Mouse (Mus musculus): Measurements from ENCODE around the gene Ccm2. TPM values are rescaled to one million over a fixed set of nuclear protein-coding genes. Genes with fewer than 3 reads are reported as not detected.

Ccm2 gene
- polyA plus RNA-seq, 1 experiment from 2014 or later = 36.0 TPM

DNA sequence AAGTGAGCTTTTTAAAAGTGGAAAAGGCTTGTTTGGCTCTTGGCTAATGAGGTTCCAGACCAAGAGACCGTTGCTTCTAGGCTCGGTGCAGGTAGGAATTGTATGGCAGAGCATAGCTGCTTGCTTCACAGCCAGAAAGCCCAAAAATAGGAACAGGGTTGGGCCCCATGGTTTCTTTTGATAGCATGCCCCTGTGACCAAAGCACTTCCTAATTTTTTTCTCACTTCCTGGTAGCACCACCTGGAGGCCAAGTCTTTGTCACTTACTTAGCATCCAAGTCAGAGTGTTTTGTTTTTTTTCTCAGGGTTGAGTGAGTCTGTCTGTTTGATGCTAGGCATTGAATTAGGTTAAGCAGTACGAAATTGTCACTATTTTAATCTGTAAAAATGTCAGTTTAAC lies 40.0 kb downstream of the Ccm2 start:
- peak overlapping the region; percentile 46 for H3K27ac ChIP-seq (ENCODE audit: low read length)
- no peaks in the 10 kb centered on the region for H3K9me3 ChIP-seq (replicated peaks; ENCODE audit: control insufficient read depth, low read length)
- no peak overlapping the region for H3K4me2 ChIP-seq (ENCODE audit: low read depth, low read length)
- peaks cover 13% of the 10 kb centered on the region for H3K36me3 ChIP-seq (ENCODE audit: control insufficient read depth, insufficient read depth)
- no peaks in the 10 kb centered on the region for H3K27me3 ChIP-seq (ENCODE audit: control insufficient read depth, insufficient read depth, low read depth, low read length)
- no peak overlapping the region for H3K4me3 ChIP-seq (ENCODE audit: low read depth, low read length)
- peaks cover 50% of the 10 kb centered on the region for H3K4me1 ChIP-seq (ENCODE audit: control insufficient read depth, low read depth, low read length)
- WGBS (ENCODE audit: insufficient replicate concordance) = 31% methylated on average over 3 of the region's 3 CpGs
- no peak overlapping the region for H3K9ac ChIP-seq (ENCODE audit: low read depth, low read length)
- ATAC-seq (ENCODE audit: low read depth) = no peak

DNA sequence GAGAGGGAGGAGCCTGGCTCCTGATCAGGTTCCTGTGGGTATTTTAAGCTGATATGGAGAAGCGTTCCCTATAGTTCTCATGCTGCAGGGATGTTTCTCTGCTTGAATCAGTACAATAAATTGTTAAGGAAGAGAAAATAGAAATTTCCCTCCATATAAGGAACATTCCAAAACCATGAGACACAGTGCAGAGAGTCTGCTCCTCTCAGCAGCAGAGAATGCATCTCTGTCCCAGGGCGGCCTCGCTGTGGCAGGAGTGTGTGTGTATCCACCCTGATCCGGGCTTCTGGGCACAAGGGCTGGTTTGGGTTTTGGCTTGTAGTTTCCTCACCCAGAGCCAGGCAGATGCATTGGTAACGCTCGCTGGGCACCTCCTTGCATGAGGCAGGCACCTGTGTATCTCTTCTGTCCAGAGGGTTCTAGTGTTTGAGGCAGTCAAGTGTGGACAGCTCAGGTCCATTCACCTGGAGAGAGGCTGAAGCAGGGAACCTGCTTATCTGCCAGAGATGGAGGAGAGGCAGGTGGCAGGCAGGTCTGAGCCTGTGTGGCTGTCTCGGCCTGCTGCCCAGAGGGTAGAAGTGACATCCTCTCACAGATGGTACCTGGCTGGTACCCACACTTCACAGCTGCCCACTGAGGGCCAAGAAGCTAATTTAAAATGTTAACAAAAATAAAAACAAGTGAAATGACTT lies 40.7 kb downstream of the Ccm2 start:
- Histone ChIP-seq H3K4me1 (ENCODE audit: control insufficient read depth, low read depth, low read length) (peaks cover 57% of the 10 kb centered on the region), H3K36me3 (ENCODE audit: control insufficient read depth, insufficient read depth) (peaks cover 17% of the 10 kb centered on the region)

DNA sequence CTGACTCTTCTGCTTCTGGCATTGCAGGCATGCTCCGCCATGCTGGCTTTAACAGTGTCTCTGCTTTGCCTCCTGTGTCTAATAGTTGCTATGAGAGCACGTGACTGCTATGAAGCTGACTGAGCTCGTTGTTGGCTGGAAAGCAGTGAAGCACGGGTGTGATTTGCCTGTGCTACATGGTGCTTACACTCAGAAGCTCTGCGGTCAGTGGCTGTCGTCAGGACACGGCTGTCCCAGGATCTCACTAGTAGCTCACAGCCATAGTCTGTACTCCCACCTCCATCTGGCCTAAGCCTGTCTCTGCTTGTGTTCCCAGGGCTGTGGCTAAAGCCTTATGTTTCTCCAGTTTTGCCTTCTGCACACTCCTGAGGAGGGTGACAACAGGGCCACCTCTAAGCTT lies 41.6 kb downstream of the Ccm2 start:
- peaks cover 26% of the 10 kb centered on the region for H3K36me3 ChIP-seq (ENCODE audit: control insufficient read depth, insufficient read depth)
- peak overlapping the region; percentile 9; the same call in 1 of the 2 replicates for H3K27ac ChIP-seq (ENCODE audit: low read length)
- no peak overlapping the region for H3K4me2 ChIP-seq (ENCODE audit: low read depth, low read length)
- no peak overlapping the region for H3K4me3 ChIP-seq (ENCODE audit: low read depth, low read length)
- ATAC-seq (ENCODE audit: low read depth) = no peak
- H3K4me1 ChIP-seq (ENCODE audit: control insufficient read depth, low read depth, low read length) = peaks cover 60% of the 10 kb centered on the region
- no peaks in the 10 kb centered on the region for H3K27me3 ChIP-seq (ENCODE audit: control insufficient read depth, insufficient read depth, low read depth, low read length)
- no peaks in the 10 kb centered on the region for H3K9me3 ChIP-seq (replicated peaks; ENCODE audit: control insufficient read depth, low read length)
- H3K9ac ChIP-seq (ENCODE audit: low read depth, low read length) = no peak overlapping the region
- 83% methylated on average over 7 of the region's 7 CpGs for WGBS (ENCODE audit: insufficient replicate concordance)

More for the DNA sequence above, 40.7 kb downstream of the Ccm2 start:
- Histone ChIP-seq H3K27me3 (ENCODE audit: control insufficient read depth, insufficient read depth, low read depth, low read length) (no peaks in the 10 kb centered on the region), H3K9ac (ENCODE audit: low read depth, low read length) (no peak overlapping the region), H3K9me3 (replicated peaks; ENCODE audit: control insufficient read depth, low read length) (no peaks in the 10 kb centered on the region), H3K4me3 (ENCODE audit: low read depth, low read length) (no peak overlapping the region), H3K27ac (ENCODE audit: low read length) (peak overlapping the region; percentile 46), H3K4me2 (ENCODE audit: low read depth, low read length) (no peak overlapping the region)
- 82% methylated on average over 7 of the region's 7 CpGs for WGBS (ENCODE audit: insufficient replicate concordance)
- ATAC-seq (ENCODE audit: low read depth) = no peak

DNA sequence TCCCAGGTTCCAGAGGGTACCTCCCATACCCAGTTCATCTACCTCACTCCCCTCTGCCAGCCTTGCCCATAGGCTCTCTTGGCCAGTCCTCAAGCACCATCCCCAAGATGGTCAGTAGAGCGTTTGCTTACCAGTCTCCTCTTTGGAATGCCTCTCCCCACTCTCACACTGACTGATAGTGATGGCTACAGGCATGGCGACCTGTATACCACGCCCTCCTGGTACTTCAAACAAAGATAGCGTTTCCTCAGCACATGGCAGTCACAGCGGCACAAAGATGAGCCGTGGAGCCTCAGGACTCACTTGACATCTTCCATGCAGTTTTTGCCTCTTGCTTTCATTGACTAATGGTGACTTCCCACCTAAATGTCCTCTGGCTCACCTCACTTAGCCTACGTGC lies 43.2 kb downstream of the Ccm2 start:
- Histone ChIP-seq H3K9ac (ENCODE audit: low read depth, low read length) (peak overlapping the region; percentile 39; the same call in 1 of the 2 replicates), H3K27ac (ENCODE audit: low read length) (peak overlapping the region; percentile 88), H3K9me3 (replicated peaks; ENCODE audit: control insufficient read depth, low read length) (no peaks in the 10 kb centered on the region), H3K27me3 (ENCODE audit: control insufficient read depth, insufficient read depth, low read depth, low read length) (no peaks in the 10 kb centered on the region), H3K36me3 (ENCODE audit: control insufficient read depth, insufficient read depth) (peaks cover 41% of the 10 kb centered on the region), H3K4me3 (ENCODE audit: low read depth, low read length) (no peak overlapping the region), H3K4me2 (ENCODE audit: low read depth, low read length) (peak overlapping the region; percentile 40; the same call in 1 of the 2 replicates), H3K4me1 (ENCODE audit: control insufficient read depth, low read depth, low read length) (peaks cover 72% of the 10 kb centered on the region)
- 39% methylated on average over 7 of the region's 7 CpGs for WGBS (ENCODE audit: insufficient replicate concordance)
- peak; percentile 77 for ATAC-seq (ENCODE audit: low read depth)

DNA sequence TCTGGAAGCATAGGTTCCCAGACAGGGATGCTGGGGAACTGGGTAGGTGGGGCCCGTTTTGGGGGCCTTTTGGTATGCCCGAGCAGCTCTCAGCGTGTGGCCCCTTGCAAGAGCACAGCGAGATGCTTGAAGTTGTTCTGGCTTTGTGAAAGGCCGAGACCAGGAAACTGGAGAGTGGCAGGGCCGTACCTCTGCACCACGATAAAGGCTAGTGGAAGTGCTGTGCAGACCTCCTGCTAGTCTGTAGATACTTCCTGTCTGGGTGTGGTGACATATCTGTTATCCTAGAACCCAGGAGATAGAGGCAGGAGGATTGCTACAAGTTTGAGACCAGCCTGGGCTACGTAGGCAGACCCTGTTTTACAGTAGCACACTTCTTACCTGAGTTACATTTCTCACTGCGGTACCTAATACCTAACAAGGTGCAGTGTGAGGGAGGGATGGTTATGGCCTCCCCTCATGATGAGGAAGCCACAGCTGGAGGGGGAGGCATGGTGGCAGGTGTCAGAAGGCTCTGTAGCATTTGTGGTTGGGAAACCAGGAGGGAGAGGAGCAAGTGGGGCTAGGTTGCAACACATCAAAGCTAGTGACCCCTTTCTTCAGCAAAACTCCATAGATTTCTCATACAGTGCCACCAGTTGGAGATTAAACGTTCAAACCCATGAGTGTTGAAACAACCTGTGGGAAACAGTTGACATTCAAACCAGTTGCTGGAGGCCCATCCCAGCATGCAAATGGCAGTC lies 44.4 kb downstream of the Ccm2 start:
- 0 out of 2 replicates have a peak overlapping the region, but pooled peaks have one; percentile 2 for H3K4me3 ChIP-seq (ENCODE audit: low read depth, low read length)
- H3K4me1 ChIP-seq (ENCODE audit: control insufficient read depth, low read depth, low read length) = peaks cover 78% of the 10 kb centered on the region
- no peaks in the 10 kb centered on the region for H3K9me3 ChIP-seq (replicated peaks; ENCODE audit: control insufficient read depth, low read length)
- WGBS (ENCODE audit: insufficient replicate concordance) = 28% methylated on average over 10 of the region's 10 CpGs
- peaks cover 45% of the 10 kb centered on the region for H3K36me3 ChIP-seq (ENCODE audit: control insufficient read depth, insufficient read depth)
- no peaks in the 10 kb centered on the region for H3K27me3 ChIP-seq (ENCODE audit: control insufficient read depth, insufficient read depth, low read depth, low read length)
- peak overlapping the region; percentile 54 for H3K4me2 ChIP-seq (ENCODE audit: low read depth, low read length)
- ATAC-seq (ENCODE audit: low read depth) = peak; percentile 83
- H3K27ac ChIP-seq (ENCODE audit: low read length) = peak overlapping the region; percentile 88
- peak overlapping the region; percentile 36; the same call in 1 of the 2 replicates for H3K9ac ChIP-seq (ENCODE audit: low read depth, low read length)

DNA sequence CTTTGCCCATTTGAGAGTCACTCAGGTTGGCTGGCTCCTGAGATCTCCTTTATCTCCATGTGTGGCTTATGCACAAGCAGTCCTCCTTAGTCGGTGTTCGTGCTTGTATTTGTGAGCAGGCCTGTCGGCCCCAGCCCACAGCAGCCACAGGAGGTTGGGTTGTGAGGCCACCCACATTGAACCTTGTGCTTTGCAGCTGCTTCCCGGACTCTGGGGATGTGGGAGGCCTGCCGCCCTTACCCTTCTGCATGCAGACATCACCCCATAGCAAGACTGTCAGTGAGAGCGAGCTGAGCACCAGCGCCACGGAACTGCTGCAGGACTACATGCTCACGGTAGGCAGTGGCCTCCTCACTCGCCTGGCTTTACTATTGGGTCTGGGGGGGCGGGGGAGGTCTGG lies 46.7 kb downstream of the Ccm2 start:
- Histone ChIP-seq H3K4me1 (ENCODE audit: control insufficient read depth, low read depth, low read length) (peaks cover 67% of the 10 kb centered on the region), H3K9me3 (replicated peaks; ENCODE audit: control insufficient read depth, low read length) (no peaks in the 10 kb centered on the region), H3K27ac (ENCODE audit: low read length) (0 out of 2 replicates have a peak overlapping the region, but pooled peaks have one; percentile 21), H3K36me3 (ENCODE audit: control insufficient read depth, insufficient read depth) (peaks cover 55% of the 10 kb centered on the region), H3K4me3 (ENCODE audit: low read depth, low read length) (no peak overlapping the region), H3K9ac (ENCODE audit: low read depth, low read length) (no peak overlapping the region), H3K27me3 (ENCODE audit: control insufficient read depth, insufficient read depth, low read depth, low read length) (no peaks in the 10 kb centered on the region), H3K4me2 (ENCODE audit: low read depth, low read length) (no peak overlapping the region)
- WGBS (ENCODE audit: insufficient replicate concordance) = 75% methylated on average over 11 of the region's 11 CpGs
- ATAC-seq (ENCODE audit: low read depth) = no peak

DNA sequence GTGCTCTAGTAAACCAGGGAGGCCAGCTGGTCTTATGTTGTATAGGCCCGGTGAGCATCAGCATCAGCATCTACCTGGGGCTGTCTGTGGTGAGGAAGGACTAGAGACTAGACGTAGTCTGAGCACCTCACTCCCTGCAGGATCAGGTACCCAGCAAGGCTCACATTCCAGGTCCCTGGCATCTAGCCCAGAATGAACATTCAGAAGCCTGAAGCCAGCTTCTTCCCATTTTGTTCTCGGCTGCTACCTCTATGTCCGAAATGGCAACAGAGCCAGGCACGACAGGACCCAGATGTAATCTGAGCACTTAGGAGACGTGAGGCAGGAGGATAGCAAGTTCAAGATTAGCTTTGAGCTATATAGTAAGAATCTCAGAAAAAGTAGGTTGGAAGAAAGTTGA lies 48.2 kb downstream of the Ccm2 start:
- Histone ChIP-seq H3K4me1 (ENCODE audit: control insufficient read depth, low read depth, low read length) (peaks cover 69% of the 10 kb centered on the region), H3K27me3 (ENCODE audit: control insufficient read depth, insufficient read depth, low read depth, low read length) (no peaks in the 10 kb centered on the region), H3K36me3 (ENCODE audit: control insufficient read depth, insufficient read depth) (peaks cover 48% of the 10 kb centered on the region), H3K9ac (ENCODE audit: low read depth, low read length) (no peak overlapping the region), H3K4me2 (ENCODE audit: low read depth, low read length) (peak overlapping the region; percentile 40), H3K9me3 (replicated peaks; ENCODE audit: control insufficient read depth, low read length) (no peaks in the 10 kb centered on the region), H3K27ac (ENCODE audit: low read length) (peak overlapping the region; percentile 82), H3K4me3 (ENCODE audit: low read depth, low read length) (0 out of 2 replicates have a peak overlapping the region, but pooled peaks have one; percentile 5)
- WGBS (ENCODE audit: insufficient replicate concordance) = 67% methylated on average over 6 of the region's 6 CpGs
- no peak for ATAC-seq (ENCODE audit: low read depth)

DNA sequence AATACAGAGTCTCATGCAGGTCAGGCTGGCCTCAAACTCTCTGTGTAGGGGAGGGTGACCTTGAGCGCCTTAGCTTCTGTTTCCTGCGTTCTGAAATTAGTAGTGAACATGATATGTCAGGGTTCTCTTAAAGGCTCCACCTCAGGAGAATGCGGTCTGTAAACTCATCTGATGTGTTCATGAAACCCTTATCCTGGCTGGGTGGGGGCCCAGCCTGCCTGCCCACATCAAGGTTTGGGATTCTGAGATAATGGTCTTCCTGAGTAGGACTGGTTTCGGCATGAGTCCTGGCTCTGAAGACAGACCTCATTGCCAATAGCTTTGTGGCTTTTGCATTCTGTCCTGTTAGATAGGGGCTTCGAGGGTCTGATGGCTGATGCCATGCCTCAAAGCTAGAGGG lies 48.7 kb downstream of the Ccm2 start:
- peak; percentile 64 for ATAC-seq (ENCODE audit: low read depth)
- Histone ChIP-seq H3K27ac (ENCODE audit: low read length) (peak overlapping the region; percentile 82), H3K4me1 (ENCODE audit: control insufficient read depth, low read depth, low read length) (peaks cover 69% of the 10 kb centered on the region), H3K9me3 (replicated peaks; ENCODE audit: control insufficient read depth, low read length) (no peaks in the 10 kb centered on the region), H3K9ac (ENCODE audit: low read depth, low read length) (no peak overlapping the region), H3K4me2 (ENCODE audit: low read depth, low read length) (peak overlapping the region; percentile 40), H3K36me3 (ENCODE audit: control insufficient read depth, insufficient read depth) (peaks cover 45% of the 10 kb centered on the region), H3K4me3 (ENCODE audit: low read depth, low read length) (0 out of 2 replicates have a peak overlapping the region, but pooled peaks have one; percentile 5), H3K27me3 (ENCODE audit: control insufficient read depth, insufficient read depth, low read depth, low read length) (no peaks in the 10 kb centered on the region)
- WGBS (ENCODE audit: insufficient replicate concordance) = 25% methylated on average over 5 of the region's 5 CpGs

DNA sequence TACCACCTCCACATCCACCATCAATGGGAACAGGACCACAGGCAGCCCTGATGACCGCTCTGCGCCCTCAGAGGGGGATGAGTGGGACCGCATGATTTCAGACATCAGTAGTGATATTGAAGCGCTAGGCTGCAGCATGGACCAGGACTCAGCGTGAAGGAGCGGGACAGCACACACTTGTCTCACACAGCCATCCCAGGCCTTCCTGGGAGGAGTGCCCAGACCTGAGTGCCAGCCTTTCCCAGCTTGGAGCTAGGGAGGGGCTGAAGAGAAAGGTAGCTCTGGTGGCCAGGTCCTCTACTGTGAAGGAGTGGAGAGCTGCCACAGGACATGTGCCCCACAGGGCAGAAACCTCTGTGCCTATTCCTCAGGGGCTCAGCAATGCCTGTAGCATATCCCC lies 49.5 kb downstream of the Ccm2 start:
- peaks cover 65% of the 10 kb centered on the region for H3K4me1 ChIP-seq (ENCODE audit: control insufficient read depth, low read depth, low read length)
- no peak for ATAC-seq (ENCODE audit: low read depth)
- no peaks in the 10 kb centered on the region for H3K9me3 ChIP-seq (replicated peaks; ENCODE audit: control insufficient read depth, low read length)
- H3K36me3 ChIP-seq (ENCODE audit: control insufficient read depth, insufficient read depth) = peaks cover 42% of the 10 kb centered on the region
- H3K4me3 ChIP-seq (ENCODE audit: low read depth, low read length) = no peak overlapping the region
- no peaks in the 10 kb centered on the region for H3K27me3 ChIP-seq (ENCODE audit: control insufficient read depth, insufficient read depth, low read depth, low read length)
- no peak overlapping the region; the same call in 1 of the 2 replicates for H3K9ac ChIP-seq (ENCODE audit: low read depth, low read length)
- H3K27ac ChIP-seq (ENCODE audit: low read length) = peak overlapping the region; percentile 21; the same call in 1 of the 2 replicates
- WGBS (ENCODE audit: insufficient replicate concordance) = 88% methylated on average over 6 of the region's 6 CpGs
- no peak overlapping the region for H3K4me2 ChIP-seq (ENCODE audit: low read depth, low read length)

Measured in liver, embryonic 16.5 days (tissue).